Mouse (Mus musculus): Measurements from ENCODE around the gene Fbxo34. TPM values are rescaled to one million over a fixed set of nuclear protein-coding genes. Genes with fewer than 3 reads are reported as not detected.

Fbxo34 gene
- polyA plus RNA-seq, 1 experiment = 10.9 TPM

GRCm38 (mm10) chr14:47422466-47422865, 27.8 kb upstream of the Fbxo34 start:
- Histone ChIP-seq H3K4me1 (ENCODE audit: control insufficient read depth, insufficient read depth, low read length) (no peaks in the 10 kb centered on the region), H3K4me3 (replicated peaks; ENCODE audit: extremely low read depth, low read depth, low read length) (no peak overlapping the region)
- no peak for TF ChIP-seq POLR2A (IDR thresholded peaks at IDR 0.05; ENCODE audit: borderline replicate concordance, extremely low read depth, low read depth, low read length)
- TF ChIP-seq CTCF (IDR thresholded peaks at IDR 0.05; ENCODE audit: insufficient read depth, low read length) = no peak
- DNase-seq = no peak
- WGBS = 81% methylated on average over 4 of the region's 4 CpGs

GRCm38 (mm10) chr14:47432987-47433386, 17.2 kb upstream of the Fbxo34 start:
- DNase-seq = no peak
- Histone ChIP-seq H3K4me3 (replicated peaks; ENCODE audit: extremely low read depth, low read depth, low read length) (no peak overlapping the region), H3K4me1 (ENCODE audit: control insufficient read depth, insufficient read depth, low read length) (no peaks in the 10 kb centered on the region)
- TF ChIP-seq CTCF (IDR thresholded peaks at IDR 0.05; ENCODE audit: insufficient read depth, low read length) (peak; percentile 43), POLR2A (IDR thresholded peaks at IDR 0.05; ENCODE audit: borderline replicate concordance, extremely low read depth, low read depth, low read length) (no peak)

- WGBS = 61% methylated on average over 3 of the region's 3 CpGs
- no peak overlapping the region for H3K4me3 ChIP-seq (replicated peaks; ENCODE audit: extremely low read depth, low read depth, low read length)
- TF ChIP-seq CTCF (IDR thresholded peaks at IDR 0.05; ENCODE audit: insufficient read depth, low read length) (no peak), POLR2A (IDR thresholded peaks at IDR 0.05; ENCODE audit: borderline replicate concordance, extremely low read depth, low read depth, low read length) (no peak)
- DNase-seq = no peak
- H3K4me1 ChIP-seq (ENCODE audit: control insufficient read depth, insufficient read depth, low read length) = no peaks in the 10 kb centered on the region
Observed at GRCm38 (mm10) chr14:47438947-47439346, 11.3 kb upstream of the Fbxo34 start.

- Histone ChIP-seq H3K4me1 (ENCODE audit: control insufficient read depth, insufficient read depth, low read length) (no peaks in the 10 kb centered on the region), H3K4me3 (replicated peaks; ENCODE audit: extremely low read depth, low read depth, low read length) (no peak overlapping the region)
- TF ChIP-seq CTCF (IDR thresholded peaks at IDR 0.05; ENCODE audit: insufficient read depth, low read length) = no peak
- TF ChIP-seq POLR2A (IDR thresholded peaks at IDR 0.05; ENCODE audit: borderline replicate concordance, extremely low read depth, low read depth, low read length) = no peak
- DNase-seq = no peak
- WGBS = 37% methylated on average over 2 of the region's 2 CpGs
Observed at GRCm38 (mm10) chr14:47444907-47445306, 5.3 kb upstream of the Fbxo34 start.

- Histone ChIP-seq H3K4me1 (ENCODE audit: control insufficient read depth, insufficient read depth, low read length) (no peaks in the 10 kb centered on the region), H3K4me3 (replicated peaks; ENCODE audit: extremely low read depth, low read depth, low read length) (no peak overlapping the region)
- DNase-seq = no peak
- WGBS = 45% methylated on average over 9 of the region's 9 CpGs
- TF ChIP-seq POLR2A (IDR thresholded peaks at IDR 0.05; ENCODE audit: borderline replicate concordance, extremely low read depth, low read depth, low read length) (no peak), CTCF (IDR thresholded peaks at IDR 0.05; ENCODE audit: insufficient read depth, low read length) (no peak)
Observed at GRCm38 (mm10) chr14:47445331-47446095, 4.7 kb upstream of the Fbxo34 start.

GRCm38 (mm10) chr14:47459556-47459955, 9.3 kb downstream of the Fbxo34 start:
- TF ChIP-seq POLR2A (IDR thresholded peaks at IDR 0.05; ENCODE audit: borderline replicate concordance, extremely low read depth, low read depth, low read length) = no peak
- no peak for TF ChIP-seq CTCF (IDR thresholded peaks at IDR 0.05; ENCODE audit: insufficient read depth, low read length)
- WGBS = 66% methylated on average over 4 of the region's 4 CpGs
- DNase-seq = no peak
- H3K4me1 ChIP-seq (ENCODE audit: control insufficient read depth, insufficient read depth, low read length) = no peaks in the 10 kb centered on the region
- no peak overlapping the region for H3K4me3 ChIP-seq (replicated peaks; ENCODE audit: extremely low read depth, low read depth, low read length)

- DNase-seq = no peak
- no peaks in the 10 kb centered on the region for H3K4me1 ChIP-seq (ENCODE audit: control insufficient read depth, insufficient read depth, low read length)
- 82% methylated on average over 8 of the region's 8 CpGs for whole genome bisulfite sequencing
- TF ChIP-seq POLR2A (IDR thresholded peaks at IDR 0.05; ENCODE audit: borderline replicate concordance, extremely low read depth, low read depth, low read length) (no peak), CTCF (IDR thresholded peaks at IDR 0.05; ENCODE audit: insufficient read depth, low read length) (no peak)
- no peak overlapping the region for H3K4me3 ChIP-seq (replicated peaks; ENCODE audit: extremely low read depth, low read depth, low read length)
Observed at GRCm38 (mm10) chr14:47461997-47462396, 11.8 kb downstream of the Fbxo34 start.

GRCm38 (mm10) chr14:47462453-47462852, 12.2 kb downstream of the Fbxo34 start:
- TF ChIP-seq POLR2A (IDR thresholded peaks at IDR 0.05; ENCODE audit: borderline replicate concordance, extremely low read depth, low read depth, low read length) = no peak
- no peak for TF ChIP-seq CTCF (IDR thresholded peaks at IDR 0.05; ENCODE audit: insufficient read depth, low read length)
- DNase-seq = no peak
- WGBS = 47% methylated on average over 4 of the region's 4 CpGs
- Histone ChIP-seq H3K4me3 (replicated peaks; ENCODE audit: extremely low read depth, low read depth, low read length) (no peak overlapping the region), H3K4me1 (ENCODE audit: control insufficient read depth, insufficient read depth, low read length) (no peaks in the 10 kb centered on the region)

GRCm38 (mm10) chr14:47462877-47463460, 12.7 kb downstream of the Fbxo34 start:
- Histone ChIP-seq H3K4me1 (ENCODE audit: control insufficient read depth, insufficient read depth, low read length) (no peaks in the 10 kb centered on the region), H3K4me3 (replicated peaks; ENCODE audit: extremely low read depth, low read depth, low read length) (no peak overlapping the region)
- TF ChIP-seq CTCF (IDR thresholded peaks at IDR 0.05; ENCODE audit: insufficient read depth, low read length) (no peak), POLR2A (IDR thresholded peaks at IDR 0.05; ENCODE audit: borderline replicate concordance, extremely low read depth, low read depth, low read length) (no peak)
- DNase-seq = no peak
- 57% methylated on average over 9 of the region's 9 CpGs for WGBS

GRCm38 (mm10) chr14:47464426-47464825, 14.2 kb downstream of the Fbxo34 start:
- TF ChIP-seq CTCF (IDR thresholded peaks at IDR 0.05; ENCODE audit: insufficient read depth, low read length) (no peak), POLR2A (IDR thresholded peaks at IDR 0.05; ENCODE audit: borderline replicate concordance, extremely low read depth, low read depth, low read length) (no peak)
- DNase-seq = no peak
- Histone ChIP-seq H3K4me1 (ENCODE audit: control insufficient read depth, insufficient read depth, low read length) (no peaks in the 10 kb centered on the region), H3K4me3 (replicated peaks; ENCODE audit: extremely low read depth, low read depth, low read length) (no peak overlapping the region)
- 73% methylated on average over 10 of the region's 10 CpGs for WGBS

Data from lung, adult 2 months (tissue).